Mouse (Mus musculus) liver, embryonic 14.5 days (tissue): ENCODE results near the gene Gpr183.

Experiments used
- CTCF ChIP-seq: IDR thresholded peaks from 2 replicates; pipeline ENCODE4 v1.5.1; 2016; ENCODE audit warnings: antibody characterized with exemption, low read depth, control low read depth
- EP300 ChIP-seq: IDR thresholded peaks from 2 replicates; pipeline ENCODE4 v1.6.1; 2016; ENCODE audit warnings: antibody characterized with exemption, low read depth

DNA sequence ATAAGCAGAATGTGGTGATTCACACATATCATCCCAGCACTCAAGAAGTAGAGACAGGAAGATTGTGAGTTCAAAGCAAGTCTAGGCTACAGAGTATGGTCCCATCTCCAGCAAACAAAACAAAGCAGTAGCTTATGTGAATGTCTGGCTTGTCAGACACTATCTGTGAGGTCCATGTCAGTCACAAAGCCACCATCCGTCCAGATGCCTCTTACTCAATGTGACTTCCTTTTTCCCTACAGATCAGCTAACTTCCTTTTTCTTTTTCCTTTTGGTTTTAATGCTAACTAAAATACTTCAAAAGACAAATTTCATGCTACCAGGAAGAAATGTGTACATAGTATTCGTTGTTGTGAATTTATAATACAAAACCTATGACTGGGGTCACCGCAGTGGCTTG lies 20.5 kb upstream of the Gpr183 start:
- no peak for TF ChIP-seq CTCF
- no peak for TF ChIP-seq EP300
